Mouse (Mus musculus): ENCODE measurements around the gene Krtap15.

GRCm38 (mm10) chr16:88869311-88869710 is 49.3 kb downstream of the Krtap15 start, which contains the start of gene Krtap19-1:
- TF ChIP-seq CTCF (IDR thresholded peaks at IDR 0.05; ENCODE audit: low read depth) (no peak), EP300 (IDR thresholded peaks at IDR 0.05; ENCODE audit: low read depth) (no peak)
